Mouse (Mus musculus) WW6 (cell line): ENCODE measurements around the gene Txk.

ENCODE experiments used
- DNase-seq: peaks from one replicate; pipeline ENCODE4 v3.0.0-alpha.2; 2013; ENCODE audit warnings: low read depth, low spot score

Gene Txk

DNA sequence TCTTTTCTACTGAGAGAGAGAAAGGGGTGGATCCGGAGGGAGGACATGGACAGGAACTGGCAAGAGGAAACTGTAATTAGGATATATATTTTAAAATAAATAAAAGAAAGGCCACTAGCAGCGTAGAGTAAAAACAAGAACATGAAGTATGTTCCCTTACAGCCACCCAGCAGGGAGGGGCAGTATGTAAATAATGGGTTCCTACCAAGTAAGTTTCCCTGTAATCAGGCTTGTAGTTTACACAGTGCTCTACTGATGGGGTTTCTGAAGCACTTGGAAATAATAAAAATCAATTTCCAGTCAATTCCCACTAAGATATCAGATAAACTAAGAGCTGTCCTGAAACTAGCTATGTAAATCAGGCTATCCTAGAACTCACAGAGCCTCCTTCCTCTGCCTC, 57.9 kb downstream of the Txk start:
- no peak for DNase-seq

DNA sequence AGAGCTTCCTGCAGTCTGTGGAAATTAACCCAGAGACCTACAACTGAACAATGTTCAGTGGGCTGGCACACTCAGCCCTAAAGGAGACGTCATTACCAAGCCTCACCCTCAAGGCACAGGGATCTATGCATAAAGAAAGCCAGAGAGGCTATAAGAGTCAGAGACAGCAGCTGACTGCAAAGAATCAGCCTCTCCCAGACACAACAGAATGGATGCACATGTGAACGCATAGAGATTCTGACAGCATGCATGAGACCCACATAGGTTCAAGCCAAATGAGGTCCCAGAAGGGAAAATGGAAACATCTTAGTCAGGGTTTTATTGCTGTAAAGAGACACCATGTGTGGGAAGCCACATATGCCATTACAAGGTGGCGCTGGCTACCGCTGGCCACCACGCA, 62.1 kb downstream of the Txk start:
- no peak for DNase-seq

DNA sequence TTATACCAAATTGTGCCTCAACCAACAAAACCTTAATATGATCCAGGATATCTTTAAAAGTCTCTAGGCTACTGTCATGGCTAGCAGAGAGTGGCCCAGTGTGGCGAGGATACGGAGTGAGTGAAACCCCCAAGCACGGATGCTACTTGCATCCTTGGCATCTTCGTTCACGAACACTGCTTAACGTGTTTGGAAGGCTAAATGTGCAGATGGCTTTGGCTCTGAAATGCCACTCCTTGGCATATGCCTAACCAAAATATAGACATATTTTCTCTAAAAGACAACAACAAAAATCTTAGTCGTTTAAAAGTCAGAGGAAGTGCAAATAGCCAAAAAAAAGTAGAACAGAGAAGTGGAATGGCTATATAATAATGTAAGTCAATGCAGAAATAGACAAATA, 63.0 kb downstream of the Txk start:
- DNase-seq: no peak

DNA sequence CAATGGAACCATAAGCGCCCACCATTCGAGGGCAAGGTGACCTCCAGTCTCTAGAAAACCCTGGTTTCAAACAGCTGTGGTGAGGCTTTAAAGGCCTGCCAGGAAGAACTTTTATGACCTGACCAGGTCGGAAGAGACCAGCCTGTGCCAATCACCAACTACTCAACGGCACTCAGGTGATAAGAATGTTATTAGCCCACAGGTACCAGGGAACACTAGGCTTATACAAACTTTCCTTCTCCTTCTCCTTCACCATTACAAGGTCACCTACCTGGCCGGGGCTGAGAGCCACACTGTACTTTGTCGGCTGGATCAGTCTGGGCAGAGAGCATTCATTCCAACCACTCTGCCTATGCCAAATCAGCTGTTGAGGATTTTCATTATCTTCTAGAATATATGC, 71.1 kb downstream of the Txk start:
- DNase-seq: no peak

DNA sequence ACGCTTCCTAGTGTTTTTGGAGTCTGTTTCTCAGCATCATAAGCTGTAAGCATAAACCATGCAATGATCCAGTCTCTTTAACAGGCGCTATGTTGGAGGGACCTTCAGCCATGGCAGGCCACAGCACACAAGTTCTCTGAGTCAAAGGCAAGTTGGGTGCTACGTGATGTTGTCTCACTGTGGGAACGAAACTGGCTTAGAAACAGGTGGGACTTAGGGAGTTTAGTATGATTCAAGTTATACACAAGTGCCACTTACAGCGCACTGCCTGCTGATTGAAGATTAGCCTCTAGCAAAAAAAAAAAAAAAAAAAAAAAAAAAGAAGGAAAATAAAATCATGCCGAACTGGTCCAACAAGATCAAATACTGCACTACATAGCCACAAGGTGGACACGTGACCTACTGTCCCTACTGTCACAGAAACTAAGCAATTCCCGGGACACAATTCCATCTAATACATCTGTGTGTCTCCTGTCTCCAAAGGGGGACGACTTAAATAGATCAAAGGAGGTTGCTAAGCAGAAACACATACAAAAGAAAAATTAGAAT, 77.5 kb downstream of the Txk start:
- DNase-seq: no peak

DNA sequence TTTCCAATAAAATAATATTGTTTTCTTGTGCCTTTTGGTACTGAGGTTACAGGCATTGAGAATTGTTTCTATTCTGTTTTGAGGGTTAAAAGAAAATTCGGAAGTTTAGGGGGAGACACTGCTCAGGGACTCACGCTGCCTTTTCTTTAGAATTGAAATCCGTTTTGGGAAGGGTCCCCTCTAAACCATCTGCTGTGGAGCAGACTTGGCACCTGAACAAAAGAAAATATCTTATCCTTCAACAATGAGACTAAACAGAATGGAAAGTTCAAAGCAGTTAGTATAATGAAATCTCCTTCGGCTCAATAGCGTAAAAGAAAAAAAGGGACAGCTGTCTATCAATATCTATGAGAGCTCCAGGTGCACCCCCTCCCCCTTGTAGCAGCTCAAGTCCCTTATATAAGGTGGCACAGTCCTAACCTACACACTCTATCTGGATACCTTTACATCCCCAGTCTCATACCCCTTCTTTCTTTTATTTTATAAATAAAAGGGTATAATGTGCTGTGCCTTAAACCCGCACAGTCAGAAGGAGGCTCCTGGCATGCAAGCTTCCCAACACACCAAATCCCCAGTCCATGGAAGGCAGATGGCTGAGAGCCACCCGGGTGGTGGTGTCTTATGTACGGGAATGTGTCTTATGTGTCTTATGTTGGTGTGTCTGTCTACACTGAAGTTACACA, 81.4 kb downstream of the Txk start:
- no peak for DNase-seq

DNA sequence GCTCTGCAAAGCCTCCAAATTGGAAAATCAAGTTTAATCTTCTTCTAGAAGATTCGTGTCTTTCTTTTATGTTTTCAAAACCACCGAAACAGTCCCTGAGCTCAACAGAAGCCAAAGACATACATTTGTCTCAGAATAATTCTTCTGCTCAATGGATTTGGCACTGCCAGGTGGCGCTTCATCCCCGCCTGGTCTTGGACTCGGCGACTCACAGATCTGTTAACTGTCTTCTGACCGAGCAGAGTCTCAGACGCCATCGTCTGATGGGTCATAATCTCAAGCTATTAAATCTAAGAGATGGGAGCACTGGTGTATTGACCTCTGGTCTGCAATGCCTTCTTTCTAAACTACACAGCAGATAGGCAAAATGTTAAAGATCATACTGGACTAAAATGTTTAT, 84.2 kb downstream of the Txk start:
- DNase-seq: no peak

DNA sequence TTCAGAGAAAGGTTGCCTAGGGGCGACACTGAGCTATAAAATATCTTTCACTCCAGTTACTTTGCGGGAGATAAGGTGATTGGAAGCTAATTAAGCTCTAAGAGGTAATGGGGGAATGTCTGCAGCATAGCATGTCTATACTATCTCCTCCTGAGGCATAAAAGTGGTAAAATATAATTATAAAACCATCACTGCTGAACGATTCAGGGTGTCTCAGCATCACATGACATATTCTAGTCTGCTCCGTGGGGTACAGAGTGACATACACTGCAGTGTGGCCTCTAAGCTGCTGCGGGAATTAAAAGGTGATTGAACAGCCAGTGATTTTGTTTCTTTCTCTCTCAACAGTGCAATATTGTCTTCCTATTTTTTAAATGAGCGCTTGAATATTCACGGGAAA, 86.1 kb downstream of the Txk start:
- DNase-seq: no peak

DNA sequence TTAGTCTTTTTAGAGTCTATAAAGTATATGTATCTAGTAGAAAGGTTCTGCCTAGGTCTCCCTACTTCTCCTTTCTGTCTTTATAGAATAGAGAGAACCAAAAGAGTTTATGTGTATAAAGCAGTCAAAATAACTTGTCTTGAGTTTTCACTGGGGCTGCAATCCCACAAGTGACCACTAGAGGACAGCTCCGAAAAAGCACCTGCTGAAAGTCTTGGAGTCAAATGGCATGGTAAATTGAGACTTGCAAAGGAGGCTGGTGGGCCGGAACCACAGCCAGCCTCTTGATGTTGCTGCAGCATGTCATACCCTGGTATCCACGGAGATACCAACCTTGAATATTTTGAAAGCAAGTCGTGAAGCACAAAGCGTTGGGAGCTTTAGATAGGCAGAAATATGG, 87.3 kb downstream of the Txk start:
- no peak for DNase-seq

DNA sequence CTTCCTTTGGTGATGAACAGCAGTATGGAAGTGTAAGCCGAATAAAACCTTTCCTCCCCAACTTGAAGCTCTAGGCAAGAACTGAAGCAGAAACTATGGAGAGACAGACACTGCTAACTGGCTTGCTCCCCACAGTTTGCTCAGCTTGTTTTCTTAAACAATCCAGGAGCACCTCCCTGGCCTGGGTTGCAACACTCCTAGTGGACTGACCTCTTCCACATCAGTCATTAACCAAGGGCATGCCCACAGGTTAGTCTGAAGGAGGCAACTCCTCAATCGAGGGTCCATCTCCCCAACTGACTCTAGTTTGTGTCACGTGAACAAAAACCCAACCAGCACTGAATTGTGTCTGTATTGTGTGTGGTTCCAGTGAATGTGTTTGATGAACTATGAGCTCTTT, 87.7 kb downstream of the Txk start:
- no peak for DNase-seq

DNA sequence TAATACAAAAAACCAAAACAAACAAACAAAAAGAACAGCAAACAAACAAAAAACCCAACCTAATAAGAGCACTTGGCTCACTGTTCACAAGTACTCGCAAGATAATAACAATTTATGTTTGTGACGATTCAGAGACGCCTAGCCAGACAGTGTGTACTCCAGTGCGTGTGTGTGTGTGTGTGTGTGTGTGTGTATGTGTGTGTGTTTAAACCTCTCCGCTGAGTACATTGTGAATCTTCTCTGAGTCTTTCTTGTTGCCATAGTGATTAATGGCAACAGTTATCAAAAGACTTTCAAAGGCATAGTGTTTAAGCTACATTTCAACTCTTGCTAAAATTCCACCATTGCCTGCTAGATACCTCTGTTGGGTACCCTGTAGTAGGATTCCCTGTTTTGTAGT, 88.5 kb downstream of the Txk start:
- no peak for DNase-seq

DNA sequence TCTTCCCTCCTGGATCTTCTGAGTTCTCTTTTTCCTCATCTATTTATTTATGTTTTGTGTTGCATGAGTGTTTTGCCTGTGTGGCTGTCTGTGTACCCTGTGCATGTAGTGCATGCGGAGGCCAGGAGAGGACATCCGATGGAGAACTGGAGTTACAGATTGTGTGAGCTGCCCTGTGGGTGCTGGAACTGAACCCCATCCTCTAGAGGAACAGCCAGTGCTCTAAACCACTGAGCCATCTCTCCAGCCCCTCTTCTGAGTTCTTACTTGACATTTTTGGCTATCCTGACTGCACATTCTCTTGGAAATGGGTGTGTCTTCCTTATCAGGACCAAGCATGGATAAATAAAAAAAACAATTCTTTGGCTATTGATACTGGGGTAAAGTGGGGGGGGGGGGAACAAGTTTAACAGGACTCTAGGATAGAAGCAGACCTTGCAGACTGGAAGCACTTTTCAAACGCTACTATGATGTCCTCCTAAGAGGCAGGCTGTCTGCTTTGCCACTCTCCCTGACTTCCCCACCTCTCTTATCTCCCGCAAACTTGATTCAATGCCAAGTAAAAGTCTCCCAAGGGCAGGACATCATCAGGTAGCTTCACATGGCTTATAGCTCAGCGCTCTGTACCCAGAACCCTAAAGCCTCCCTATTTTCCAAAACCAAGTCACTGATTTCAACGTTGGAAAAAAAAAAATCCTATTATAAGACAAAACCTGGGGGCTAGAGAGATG, 91.4 kb downstream of the Txk start:
- DNase-seq: no peak

DNA sequence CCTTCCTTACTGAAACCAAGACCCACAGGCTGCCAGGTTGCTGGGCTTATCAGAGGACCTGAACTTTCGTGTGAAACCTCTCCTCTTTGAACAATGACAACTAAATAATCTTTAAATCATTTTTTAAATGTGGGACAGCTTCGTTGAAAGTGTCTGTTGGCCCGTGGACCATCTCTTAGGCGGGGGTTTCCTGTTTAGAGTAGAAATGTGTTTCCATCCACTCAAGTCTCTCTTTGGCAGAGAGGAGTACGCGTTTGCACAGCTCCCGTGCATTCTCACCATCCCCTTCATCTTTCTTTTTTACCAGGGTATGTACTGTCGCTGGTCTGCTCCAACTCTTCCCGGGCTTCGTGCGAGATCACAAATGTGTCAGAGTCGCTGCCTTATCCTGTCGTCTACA, 94.2 kb downstream of the Txk start:
- no peak for DNase-seq

DNA sequence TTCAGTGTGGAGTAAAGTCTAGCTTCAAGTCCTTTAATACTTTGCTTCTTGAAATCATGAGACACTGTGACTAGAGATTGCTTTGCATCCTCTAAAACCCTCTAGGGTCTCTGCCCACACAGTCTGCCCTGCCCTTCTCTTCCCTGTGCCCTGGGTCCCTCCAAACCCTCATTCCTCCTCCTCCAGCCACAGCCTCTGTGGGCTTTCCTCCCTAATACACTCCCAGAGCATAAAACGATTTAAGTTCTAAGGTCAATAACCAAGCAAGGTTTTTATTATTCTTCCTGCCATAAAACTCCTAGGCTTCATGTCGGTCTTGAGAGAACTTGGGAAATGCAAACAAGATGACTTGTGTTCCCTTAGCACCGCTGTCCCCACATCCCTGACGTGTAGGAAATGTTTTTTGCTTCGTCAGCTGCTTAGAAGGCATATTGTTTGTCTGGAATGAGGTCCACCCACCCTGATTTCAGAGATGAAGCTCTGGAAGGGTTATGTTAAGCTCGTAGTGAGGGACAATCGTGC, 96.2 kb downstream of the Txk start:
- DNase-seq: no peak

DNA sequence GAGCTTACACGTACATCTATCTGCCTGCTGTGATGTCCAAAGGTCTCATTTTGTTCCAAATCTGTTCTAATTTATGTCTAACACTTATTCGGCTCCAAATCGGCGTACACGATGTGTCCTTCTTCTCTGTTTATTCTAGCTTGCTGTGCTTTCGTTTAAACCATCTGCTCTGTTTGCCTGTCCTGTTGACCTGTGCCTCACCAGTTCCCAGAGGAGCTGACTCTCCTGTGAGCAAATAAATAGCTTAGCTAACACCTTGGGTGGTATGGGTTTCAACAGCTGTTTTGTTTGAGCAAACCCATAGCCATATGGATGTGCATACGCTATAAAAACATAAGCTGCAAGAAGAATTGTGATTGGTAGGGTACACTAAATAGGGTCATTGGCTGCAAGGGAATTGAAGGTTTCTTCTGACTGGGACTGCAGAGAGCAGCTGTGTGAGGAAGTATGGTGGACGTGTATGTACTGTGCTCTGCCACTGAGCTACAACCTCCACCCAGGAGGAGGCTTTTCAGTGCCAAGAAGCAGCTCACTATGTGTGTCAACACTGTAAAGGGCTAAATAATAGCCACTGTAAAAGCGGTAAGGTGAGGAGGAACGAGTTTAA, 99.4 kb downstream of the Txk start:
- DNase-seq: no peak

DNA sequence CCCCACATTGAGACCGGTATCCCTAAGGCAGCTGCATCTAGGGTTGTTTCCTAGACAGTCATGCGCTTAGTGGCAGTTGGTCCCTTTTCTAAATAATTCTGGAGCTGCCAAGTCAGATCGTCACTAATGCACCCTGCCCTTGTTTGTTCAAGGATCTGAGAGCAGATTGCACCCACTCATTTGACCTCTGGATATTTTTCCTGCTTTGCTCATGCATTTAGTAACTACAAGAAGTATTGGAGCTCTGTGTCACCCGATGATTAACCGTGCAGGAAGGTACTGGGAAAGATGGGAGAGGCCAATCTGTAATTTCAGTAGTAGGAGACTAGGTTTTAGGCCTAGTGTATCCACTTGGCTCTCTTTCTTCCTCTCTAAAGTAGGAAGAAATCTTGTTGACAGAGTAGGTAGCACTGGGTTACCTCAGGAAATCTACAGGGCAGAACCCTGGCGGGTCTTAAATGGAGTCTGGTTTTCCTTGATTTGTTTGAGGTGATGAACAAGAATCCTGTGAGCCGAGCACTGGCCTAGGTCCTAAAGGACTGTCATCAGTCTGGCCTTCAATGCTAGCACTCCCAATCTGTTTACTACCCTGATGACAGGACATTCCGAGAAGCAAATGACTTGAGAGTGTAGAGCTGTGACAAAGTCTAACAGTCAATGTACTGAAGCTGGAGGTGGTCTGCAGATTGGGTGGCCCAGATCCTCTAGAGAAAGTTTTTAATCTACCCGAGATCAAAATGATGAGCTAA, 103.4 kb downstream of the Txk start:
- DNase-seq: no peak

DNA sequence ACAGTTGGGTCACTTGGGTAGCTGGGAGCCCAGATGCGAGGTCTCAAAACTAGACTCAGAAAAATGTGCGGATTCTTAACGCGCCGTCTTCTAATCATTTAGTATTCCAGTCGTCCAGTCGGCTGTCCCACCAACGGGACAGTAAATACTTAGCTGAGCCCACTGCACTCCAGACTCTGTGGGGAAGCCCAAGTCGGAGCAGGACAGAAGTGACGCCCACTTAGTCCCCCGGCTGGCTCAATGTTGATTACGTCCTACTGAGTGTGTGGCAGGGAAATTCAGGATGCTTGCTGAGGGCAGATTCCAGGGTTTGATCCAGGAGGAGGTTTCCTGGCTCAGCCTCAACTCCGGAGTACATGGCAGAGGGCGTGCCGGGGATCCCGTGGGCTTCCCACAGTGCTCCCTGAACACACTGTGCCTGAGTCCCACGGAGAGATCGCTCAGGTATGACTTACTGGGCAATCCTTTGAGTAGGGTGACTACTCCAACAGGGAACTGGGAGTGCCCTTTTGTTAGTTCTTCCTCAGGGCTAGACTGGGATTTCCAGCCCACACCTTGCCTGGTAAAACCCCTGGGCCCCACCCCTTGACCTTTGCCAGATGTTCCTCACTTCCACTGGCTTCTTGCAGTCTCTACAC, 104.5 kb downstream of the Txk start:
- no peak for DNase-seq

DNA sequence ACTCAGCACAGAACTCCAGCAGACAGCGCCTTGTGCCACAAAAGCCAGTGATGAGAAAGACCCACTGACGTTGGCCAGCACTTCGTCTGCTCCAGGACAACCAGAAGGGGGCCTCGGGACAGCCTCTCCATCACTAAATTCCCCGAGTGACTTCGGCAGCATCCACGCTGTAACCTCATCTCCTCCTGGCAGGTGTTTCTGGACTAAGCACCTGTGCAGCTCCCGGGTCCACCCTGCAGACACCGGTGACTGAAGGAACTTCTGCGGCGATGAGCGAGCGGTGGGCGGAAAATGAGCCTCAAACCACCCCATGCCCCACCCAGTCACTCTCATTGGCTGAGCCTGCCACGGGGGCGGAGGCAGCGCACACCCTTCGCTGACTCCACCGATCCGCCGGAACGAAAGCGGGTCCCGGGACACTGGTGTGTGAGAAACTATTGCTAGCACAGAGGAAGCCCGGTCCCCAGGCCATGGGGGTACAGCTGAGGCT, 105.1 kb downstream of the Txk start, which contains the start of gene Nipal1:
Nipal1 (plus strand) TSS at position 378 of the 490 bp plus-strand sequence.
- DNase-seq: no peak

DNA sequence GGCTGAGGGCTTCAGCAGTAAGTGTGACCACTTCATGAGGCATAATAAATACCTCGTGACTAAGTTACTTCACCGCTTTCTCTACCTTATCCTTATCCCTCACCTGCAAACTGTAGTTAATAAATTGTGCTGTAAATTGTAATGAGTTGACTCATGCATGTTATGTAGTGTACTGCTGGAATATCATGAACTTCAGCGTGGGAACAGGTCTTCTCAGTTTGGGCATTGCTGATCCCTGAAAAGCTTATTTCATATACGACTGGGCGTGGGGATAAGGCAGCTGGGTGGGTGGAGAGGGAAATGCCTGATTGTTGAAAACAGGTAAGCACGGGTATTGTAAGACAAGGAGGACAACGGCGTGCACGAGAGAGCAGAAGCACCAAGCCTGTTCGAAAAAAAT, 105.6 kb downstream of the Txk start:
- DNase-seq: no peak

DNA sequence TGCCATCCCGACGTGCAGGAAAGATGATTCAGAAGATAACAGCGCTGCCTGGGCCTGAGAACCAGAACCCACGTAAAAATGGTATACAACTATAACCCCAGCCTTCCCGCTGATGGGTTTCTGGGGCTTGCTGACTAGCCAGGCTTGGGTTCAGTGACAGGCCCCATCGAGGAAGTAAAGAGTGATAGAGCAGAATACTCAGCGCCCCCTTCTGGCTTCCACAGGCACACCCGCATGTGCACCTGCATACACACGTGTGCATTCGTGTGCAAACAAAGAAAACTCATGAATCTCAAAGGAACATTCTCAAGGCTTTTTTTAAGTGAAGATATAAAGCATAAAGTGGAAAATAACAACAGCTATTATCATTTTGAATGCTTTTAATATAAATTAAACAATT, 106.4 kb downstream of the Txk start:
- DNase-seq: no peak
